In the genomic region with DNA sequence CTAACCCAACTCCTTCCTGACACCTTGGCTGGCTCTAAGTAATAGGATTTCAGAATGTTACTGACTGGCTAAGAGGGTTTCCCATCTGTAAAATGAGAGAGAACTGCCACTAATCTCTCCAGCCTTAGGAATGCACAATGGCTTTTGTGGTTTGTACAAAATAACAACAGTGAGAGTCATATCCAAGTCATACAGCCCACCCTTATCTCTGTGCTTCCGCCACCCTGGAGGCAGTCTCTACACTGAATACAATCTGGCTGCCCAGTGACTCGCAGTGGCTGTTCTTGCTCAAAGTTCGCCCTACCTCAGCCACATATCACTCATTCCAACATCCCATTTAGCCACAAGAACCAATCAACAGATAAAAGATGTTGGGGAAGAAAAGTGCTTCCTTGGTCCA, we compare ENCODE assay signal across 24 mouse cellular contexts.
DNase-seq lines count a peak whose midpoint lies in the region; ATAC-seq and TF ChIP-seq lines count a peak whose summit lies in the region.
"Had no signal": no experiment of that assay in that cellular context is flagged by ENCODE, and none has a peak within 500 bp of the region (broad histone marks: within the 10 kb centered on the region; RNA-seq: fewer than 3 reads in every experiment).

No protein-coding gene starts in this region.

- no peak overlapping the region for H3K9ac ChIP-seq in MEL (ENCODE audit: control insufficient read depth, low read depth, low read length, poor library complexity, severe bottlenecking)
- H3K9ac ChIP-seq: forebrain, embryonic 13.5 days; heart, embryonic 13.5 days; hindbrain, embryonic 14.5 days had no signal

- no peak overlapping the region for H3K4me3 ChIP-seq in G1E (ENCODE audit: low read depth, low read length)
- no peak overlapping the region for H3K4me3 ChIP-seq in MEL (ENCODE audit: control insufficient read depth in 1 of 2, insufficient read depth in 1 of 2, low read depth in 2 of 2, low read length in 2 of 2)
- H3K4me3 ChIP-seq: forebrain, embryonic 10.5 days; forebrain, embryonic 13.5 days; heart, adult 2 months; heart, embryonic 10.5 days; heart, embryonic 13.5 days had no signal

- TF ChIP-seq CTCF in G1E (IDR thresholded peaks at IDR 0.05; ENCODE audit: low read depth, low read length) = no peak
- no peak for TF ChIP-seq CTCF in MEL (IDR thresholded peaks at IDR 0.05 in 2 of 3, conservative IDR thresholded peaks at IDR 0.05 in 1 of 3; ENCODE audit: control insufficient read depth in 1 of 3, insufficient read depth in 1 of 3, low read depth in 2 of 3, low read length in 3 of 3, poor library complexity in 1 of 3, severe bottlenecking in 1 of 3)
- no peak for TF ChIP-seq CTCF in Patski (IDR thresholded peaks at IDR 0.05)

- TF ChIP-seq EP300 in MEL (IDR thresholded peaks at IDR 0.05; ENCODE audit: low read depth in 1 of 2, low read length in 2 of 2) = peak; percentile 85 to 87

- POLR2A ChIA-PET in Patski (lab: Charles Lee) = interaction anchor here (0.5 to 1.2 kb wide), 3 partner anchors 16 to 338 kb away, joined by 3 read pairs; no protein-coding TSS in a partner anchor

- H3K27me3 ChIP-seq in G1E (ENCODE audit: insufficient read depth, low read length) (no peaks in the 10 kb centered on the region; the same call in 1 of the 2 replicates), MEL (ENCODE audit: control insufficient read depth in 1 of 2, insufficient read depth in 2 of 2, low read length in 2 of 2) (no peaks in the 10 kb centered on the region), Patski (no peaks in the 10 kb centered on the region)
- H3K27me3 ChIP-seq: forebrain, embryonic 13.5 days; heart, embryonic 13.5 days had no signal

- no peaks in the 10 kb centered on the region for H3K79me2 ChIP-seq in MEL (ENCODE audit: control insufficient read depth, insufficient read depth, low read length, poor library complexity)

- CTCF ChIA-PET in Patski (lab: Charles Lee) = interaction anchor here (1.0 to 2.4 kb wide), 7 partner anchors 9 to 785 kb away, joined by 3 to 10 read pairs (median 5); no protein-coding TSS in a partner anchor

- ATAC-seq in G1E (ENCODE audit: extremely low read depth, insufficient number of reproducible peaks, low FRiP score, poor library complexity, severe bottlenecking) = peak; percentile 87
- peak; percentile 93 for ATAC-seq in Patski
- ATAC-seq in inflammation-experienced regulatory T-cells, adult 6 months = no peak
- ATAC-seq: CD4-positive, CD25-positive, alpha-beta regulatory T cell, adult 4 months; forebrain, embryonic 13.5 days; forebrain, embryonic 16.5 days; hindbrain, postnatal 0 days had no signal

- no peak for TF ChIP-seq RAD21 in MEL (IDR thresholded peaks at IDR 0.05; ENCODE audit: low read depth, low read length)

- DNase-seq in G1E (ENCODE audit: low spot score) = peak; percentile 6
- peak; percentile 80 for DNase-seq in MEL (ENCODE audit: low read depth, low spot score)
- peak; percentile 89 for DNase-seq in Patski (ENCODE audit: low read depth, low spot score)
- DNase-seq in left cerebral cortex, adult 11 months (ENCODE audit: low spot score) = no peak
- DNase-seq in left cerebral cortex, postnatal 14 days (ENCODE audit: low spot score in 2 of 2) = no peak
- DNase-seq: adrenal gland, postnatal 10 days; adrenal gland, postnatal 36 days; cerebellum, adult 18-20 months; cerebellum, adult 9-10 months; cerebellum, postnatal 14 days; gastrocnemius, postnatal 10 days; gastrocnemius, postnatal 36 days; heart, adult 2 months; heart, postnatal 14 days; heart, postnatal 4 days had no signal

- H3K9me3 ChIP-seq in G1E (replicated peaks) = no peaks in the 10 kb centered on the region
- H3K9me3 ChIP-seq in MEL (replicated peaks; ENCODE audit: insufficient read depth, low read length) = no peaks in the 10 kb centered on the region
- H3K9me3 ChIP-seq: forebrain, embryonic 10.5 days; forebrain, embryonic 13.5 days; heart, embryonic 10.5 days; heart, embryonic 13.5 days had no signal

- no peak overlapping the region for H3K27ac ChIP-seq in MEL (ENCODE audit: control insufficient read depth, low read depth, low read length)
- H3K27ac ChIP-seq: forebrain, embryonic 10.5 days; forebrain, embryonic 13.5 days; heart, adult 2 months; heart, embryonic 10.5 days; heart, embryonic 13.5 days; hindbrain, embryonic 14.5 days; hindbrain, postnatal 0 days had no signal

- intact Hi-C loops in left cerebral cortex, postnatal 14 days (cut with DNase I) = loop anchor here (10.0 kb wide), 2 partner anchors 604 to 804 kb away; no protein-coding TSS in a partner anchor

- H3K4me1 ChIP-seq in G1E (ENCODE audit: insufficient read depth, low read depth, low read length) = peaks cover 45% of the 10 kb centered on the region
- H3K4me1 ChIP-seq in MEL (ENCODE audit: control insufficient read depth in 1 of 2, insufficient read depth in 2 of 2, low read length in 2 of 2) = peaks cover 15 to 22% of the 10 kb centered on the region in 2 experiments

- no peak for TF ChIP-seq POLR2A in MEL (IDR thresholded peaks at IDR 0.05; ENCODE audit: control insufficient read depth in 1 of 2, insufficient read depth in 1 of 2, low read depth in 1 of 2, low read length in 2 of 2, poor library complexity in 1 of 2)

- in situ Hi-C loops in Patski (cut with MboI; ENCODE audit: low pct_unique_long_range_greater_than_20kb) = no loop called here

- H3K36me3 ChIP-seq in G1E (replicated peaks) (peaks cover 25% of the 10 kb centered on the region), MEL (ENCODE audit: control insufficient read depth in 1 of 2, insufficient read depth in 2 of 2, low read length in 2 of 2) (peaks cover 0 to 20% of the 10 kb centered on the region in 2 experiments; a peak in 2 of 4 replicates)
- H3K36me3 ChIP-seq: forebrain, embryonic 10.5 days; heart, embryonic 10.5 days; heart, embryonic 13.5 days had no signal

TF ChIP-seq in MEL, 35 proteins besides CTCF, POLR2A, EP300 and RAD21:
- no peak for TF ChIP-seq ZKSCAN1 (IDR thresholded peaks at IDR 0.05; ENCODE audit: low read depth, low read length)
- TF ChIP-seq SIN3A (IDR thresholded peaks at IDR 0.05; ENCODE audit: low read length) = peak; percentile 61
- TF ChIP-seq CHD2 (IDR thresholded peaks at IDR 0.05; ENCODE audit: low read length) = no peak
- peak; percentile 37; the same call in 1 of the 2 replicates for TF ChIP-seq MAX (IDR thresholded peaks at IDR 0.05; ENCODE audit: low read length)
- 0 out of 2 replicates have a peak, but pooled peaks have one; percentile 46 for TF ChIP-seq MYC (IDR thresholded peaks at IDR 0.05; ENCODE audit: low read depth, low read length)
- no peak for TF ChIP-seq HCFC1 (IDR thresholded peaks at IDR 0.05; ENCODE audit: low read depth, low read length)
- no peak for TF ChIP-seq SMC3 (IDR thresholded peaks at IDR 0.05; ENCODE audit: low read depth, low read length)
- no peak for TF ChIP-seq BHLHE40 (IDR thresholded peaks at IDR 0.05; ENCODE audit: borderline replicate concordance, low read depth, low read length)
- no peak for TF ChIP-seq ZNF384 (IDR thresholded peaks at IDR 0.05; ENCODE audit: low read depth, low read length)
- TF ChIP-seq GABPA (IDR thresholded peaks at IDR 0.05; ENCODE audit: low read depth, low read length) = no peak
- TF ChIP-seq E2F4 (IDR thresholded peaks at IDR 0.05; ENCODE audit: borderline replicate concordance, low read depth, low read length) = no peak
- no peak for TF ChIP-seq MAFK (IDR thresholded peaks at IDR 0.05; ENCODE audit: borderline replicate concordance, low read depth, low read length)
- peak; percentile 92 for TF ChIP-seq GATA1 (IDR thresholded peaks at IDR 0.05; ENCODE audit: low read depth, low read length)
- no peak for TF ChIP-seq ZMIZ1 (IDR thresholded peaks at IDR 0.05; ENCODE audit: low read depth, low read length)
- TF ChIP-seq ETS1 (IDR thresholded peaks at IDR 0.05; ENCODE audit: low read depth, low read length) = peak; percentile 55; the same call in 1 of the 2 replicates
- no peak for TF ChIP-seq ZC3H11A (IDR thresholded peaks at IDR 0.05; ENCODE audit: low read depth, low read length)
- 0 out of 2 replicates have a peak, but pooled peaks have one; percentile 35 for TF ChIP-seq TBP (IDR thresholded peaks at IDR 0.05; ENCODE audit: low read depth, low read length)
- no peak for TF ChIP-seq UBTF (IDR thresholded peaks at IDR 0.05; ENCODE audit: borderline replicate concordance, insufficient read depth, low read depth, low read length)
- TF ChIP-seq RCOR1 (IDR thresholded peaks at IDR 0.05; ENCODE audit: low read depth, low read length) = peak; percentile 95
- no peak for TF ChIP-seq KAT2A (conservative IDR thresholded peaks at IDR 0.05; ENCODE audit: low read depth, low read length)
- TF ChIP-seq NELFE (IDR thresholded peaks at IDR 0.05; ENCODE audit: low read depth, low read length) = no peak
- TF ChIP-seq TAL1 (IDR thresholded peaks at IDR 0.05; ENCODE audit: low read length) = peak; percentile 86
- no peak for TF ChIP-seq MAZ (IDR thresholded peaks at IDR 0.05; ENCODE audit: low read depth, low read length)
- no peak for TF ChIP-seq MXI1 (IDR thresholded peaks at IDR 0.05; ENCODE audit: low read depth, low read length)
- no peak for TF ChIP-seq JUND (IDR thresholded peaks at IDR 0.05; ENCODE audit: low read depth, low read length)
- TF ChIP-seq USF2 (IDR thresholded peaks at IDR 0.05; ENCODE audit: borderline replicate concordance in 1 of 2, insufficient read depth in 1 of 2, low read depth in 1 of 2, low read length in 2 of 2) = no peak
- TF ChIP-seq POLR2AphosphoS2 (IDR thresholded peaks at IDR 0.05; ENCODE audit: low read length) = no peak
- peak; percentile 77 for TF ChIP-seq TCF12 (IDR thresholded peaks at IDR 0.05; ENCODE audit: low read depth, low read length)

Comparison
In these comparisons a context has a peak if more than half of its experiments do, and no peak if none do; other contexts are left out.
1. DNase-seq: peak in G1E (single experiment), MEL (single experiment) and Patski (single experiment); none in left cerebral cortex, adult 11 months (single experiment) and left cerebral cortex, postnatal 14 days (0 of 2).